Mouse (Mus musculus) kidney, postnatal 14 days (tissue): ENCODE results near the gene Pcdh17.

Experiments used
- DNase-seq: peaks from one replicate; pipeline ENCODE4 v3.0.0; 2022; ENCODE audit warnings: mixed read lengths

The Pcdh17 gene

DNA sequence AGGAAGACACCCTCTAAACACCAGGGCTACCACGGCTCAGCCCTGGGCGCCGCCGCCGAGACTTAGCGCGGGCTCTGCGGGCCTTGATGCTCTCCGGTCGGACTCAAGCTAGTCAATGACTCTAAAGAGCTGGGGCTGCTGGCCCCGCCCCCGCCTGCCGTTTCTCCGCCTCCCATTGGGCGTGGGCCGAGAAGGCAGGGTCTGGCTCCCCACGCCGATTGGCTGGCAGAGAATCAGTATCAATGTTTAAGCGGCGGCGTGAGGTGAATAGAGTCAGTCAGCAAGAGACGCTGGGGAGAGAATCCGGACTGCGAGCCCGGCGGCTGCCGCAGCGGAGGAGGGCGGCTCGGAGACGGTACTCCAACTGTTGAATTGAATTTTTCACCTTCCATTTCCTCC, at the start of gene Pcdh17:
Pcdh17 (plus strand) TSS at position 276 of the 399 bp plus-strand sequence.
- DNase-seq = peak; percentile 96

GRCm38 (mm10) chr14:84397137-84397536, 46.2 kb upstream of the Pcdh17 start:
- DNase-seq = no peak

GRCm38 (mm10) chr14:84424736-84425135, 18.6 kb upstream of the Pcdh17 start:
- no peak for DNase-seq

DNA sequence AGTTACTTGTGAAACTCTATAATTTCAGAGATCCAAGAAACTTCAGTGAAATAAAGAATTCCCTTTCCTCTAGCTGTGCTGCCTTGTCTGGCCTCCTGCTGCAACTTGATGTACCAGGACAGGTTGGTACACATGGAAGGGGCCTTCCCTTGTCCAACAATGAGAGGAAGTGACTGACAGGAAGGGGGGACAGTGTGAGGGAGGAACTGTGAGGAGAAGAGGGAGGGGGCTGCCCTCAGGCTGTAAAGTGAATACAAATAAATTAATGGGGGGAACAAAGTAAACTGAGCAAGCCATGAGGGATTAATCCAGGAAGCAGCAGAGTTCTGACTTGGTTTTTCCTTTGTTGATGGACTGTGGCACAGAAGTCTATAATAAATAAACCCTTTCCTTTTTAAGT, 16.7 kb upstream of the Pcdh17 start:
- no peak for DNase-seq

GRCm38 (mm10) chr14:84438066-84438770, 5.1 kb upstream of the Pcdh17 start:
- peak; percentile 32 for DNase-seq

- DNase-seq = peak; percentile 5
Measured at GRCm38 (mm10) chr14:84440903-84441302, 2.5 kb upstream of the Pcdh17 start.

GRCm38 (mm10) chr14:84442528-84443287, 655 bp upstream of the Pcdh17 start:
- DNase-seq = peak; percentile 16

DNA sequence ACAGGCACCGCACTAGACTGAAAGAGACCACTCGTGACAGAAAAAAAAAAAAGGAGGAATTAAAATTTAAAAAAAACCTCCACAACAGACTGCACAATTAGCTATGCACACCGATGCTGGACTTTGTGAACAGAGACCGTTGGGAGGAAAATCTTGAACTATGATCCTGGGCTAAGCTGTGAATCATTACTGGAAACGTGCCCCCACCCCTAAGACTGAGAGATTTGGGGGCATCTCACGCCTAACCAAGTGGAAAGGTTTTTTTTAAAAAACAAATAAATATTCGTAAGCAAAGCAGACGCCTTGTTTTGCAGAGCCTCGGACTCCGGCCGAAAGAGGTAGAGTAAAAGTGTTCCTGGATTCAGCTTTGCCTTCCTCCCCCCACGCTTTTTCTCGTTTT, 398 bp downstream of the Pcdh17 start:
- no peak for DNase-seq

DNA sequence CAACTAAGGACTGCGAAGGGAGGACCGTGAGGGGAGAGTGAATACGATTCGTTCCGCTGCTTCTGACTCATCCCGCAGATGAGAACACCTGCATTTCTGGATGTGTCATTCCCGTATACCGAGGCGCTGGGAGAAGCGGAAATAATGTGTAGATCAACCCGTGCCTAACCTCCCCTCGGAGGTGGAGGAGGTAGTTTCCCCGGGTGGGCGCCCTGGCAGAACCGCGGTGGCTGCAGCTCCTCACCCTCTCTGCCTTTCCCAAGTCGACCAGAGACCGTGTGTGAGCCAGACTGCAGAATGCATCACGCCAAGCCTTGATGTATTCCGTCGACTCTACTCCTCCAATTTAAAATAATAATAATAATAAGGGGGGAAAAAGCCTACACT, 906 bp downstream of the Pcdh17 start:
- DNase-seq = peak; percentile 15

DNA sequence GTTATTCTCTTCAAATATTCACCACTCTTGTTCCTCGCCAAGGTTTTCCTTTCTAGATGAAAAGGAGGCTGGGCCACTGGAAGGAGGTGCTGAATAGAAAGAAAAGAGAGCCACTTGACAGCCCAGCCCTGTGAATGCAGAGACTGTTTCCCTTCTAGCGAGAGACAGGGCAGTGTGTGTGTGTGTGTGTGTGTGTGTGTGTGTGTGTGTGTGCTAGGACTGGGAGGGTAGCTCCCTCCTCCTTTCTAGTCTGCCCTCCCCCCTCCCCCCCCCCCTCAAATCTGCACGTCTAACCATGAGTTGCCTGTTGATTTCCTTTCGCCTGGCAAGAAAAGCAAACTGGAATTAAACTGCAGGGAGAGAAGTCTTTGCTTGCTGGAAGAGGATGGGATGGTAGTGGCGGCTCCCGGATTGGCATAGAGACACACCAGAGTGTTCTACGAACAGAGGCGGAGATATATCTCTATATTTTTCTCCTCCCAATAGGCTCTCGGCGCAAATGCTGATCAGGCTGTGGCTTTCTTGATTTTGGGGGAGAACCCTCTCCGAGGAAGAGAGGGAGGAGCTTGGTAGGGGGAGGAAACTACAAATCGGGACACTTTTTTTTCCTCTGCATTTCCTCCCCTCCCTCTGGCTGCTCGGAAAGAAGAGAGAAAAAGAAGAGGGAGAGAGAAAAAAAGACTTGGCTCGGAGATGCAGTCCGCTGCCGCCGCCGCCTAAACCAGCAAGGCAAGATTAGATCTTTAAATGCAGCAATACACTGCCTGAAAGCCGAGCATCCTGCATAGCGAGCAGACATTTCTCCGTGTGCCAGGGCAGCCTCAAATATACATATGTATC, 1.5 kb downstream of the Pcdh17 start:
- peak; percentile 50 for DNase-seq

- peak; percentile 34 for DNase-seq
Measured at GRCm38 (mm10) chr14:84445503-84446410, 2.4 kb downstream of the Pcdh17 start.

DNA sequence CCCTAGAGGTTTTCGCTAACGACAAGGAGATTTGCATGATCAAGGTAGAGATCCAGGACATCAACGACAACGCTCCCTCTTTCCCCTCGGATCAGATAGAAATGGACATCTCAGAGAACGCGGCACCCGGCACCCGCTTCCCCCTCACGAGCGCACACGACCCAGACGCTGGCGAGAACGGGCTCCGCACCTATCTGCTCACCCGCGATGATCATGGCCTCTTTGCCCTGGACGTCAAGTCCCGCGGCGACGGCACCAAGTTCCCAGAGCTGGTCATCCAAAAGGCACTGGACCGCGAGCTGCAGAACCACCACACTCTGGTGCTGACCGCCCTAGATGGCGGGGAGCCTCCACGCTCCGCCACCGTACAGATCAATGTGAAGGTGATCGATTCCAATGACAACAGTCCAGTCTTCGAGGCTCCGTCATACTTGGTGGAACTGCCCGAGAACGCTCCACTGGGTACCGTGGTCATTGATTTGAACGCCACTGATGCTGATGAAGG, 3.1 kb downstream of the Pcdh17 start:
- peak; percentile 2 for DNase-seq

DNA sequence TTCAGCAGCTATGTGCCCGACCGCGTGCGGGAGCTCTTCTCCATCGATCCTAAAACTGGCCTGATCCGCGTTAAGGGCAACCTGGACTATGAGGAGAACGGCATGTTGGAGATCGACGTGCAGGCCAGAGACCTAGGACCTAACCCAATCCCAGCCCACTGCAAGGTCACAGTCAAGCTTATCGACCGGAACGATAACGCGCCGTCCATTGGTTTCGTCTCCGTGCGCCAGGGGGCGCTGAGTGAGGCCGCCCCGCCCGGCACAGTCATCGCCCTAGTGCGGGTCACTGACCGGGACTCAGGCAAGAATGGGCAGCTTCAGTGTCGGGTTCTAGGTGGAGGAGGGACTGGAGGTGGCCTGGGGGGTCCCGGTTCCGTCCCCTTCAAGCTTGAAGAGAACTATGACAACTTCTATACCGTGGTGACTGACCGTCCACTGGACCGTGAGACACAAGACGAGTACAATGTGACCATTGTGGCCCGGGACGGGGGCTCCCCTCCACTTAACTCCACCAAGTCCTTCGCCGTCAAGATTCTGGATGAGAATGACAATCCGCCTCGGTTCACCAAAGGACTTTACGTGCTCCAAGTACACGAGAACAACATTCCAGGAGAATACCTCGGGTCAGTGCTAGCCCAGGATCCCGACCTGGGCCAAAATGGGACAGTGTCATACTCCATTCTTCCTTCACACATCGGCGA, 3.7 kb downstream of the Pcdh17 start:
- peak; percentile 68 for DNase-seq

- peak; percentile 10 for DNase-seq
Measured at GRCm38 (mm10) chr14:84447661-84448380, 4.5 kb downstream of the Pcdh17 start.

DNA sequence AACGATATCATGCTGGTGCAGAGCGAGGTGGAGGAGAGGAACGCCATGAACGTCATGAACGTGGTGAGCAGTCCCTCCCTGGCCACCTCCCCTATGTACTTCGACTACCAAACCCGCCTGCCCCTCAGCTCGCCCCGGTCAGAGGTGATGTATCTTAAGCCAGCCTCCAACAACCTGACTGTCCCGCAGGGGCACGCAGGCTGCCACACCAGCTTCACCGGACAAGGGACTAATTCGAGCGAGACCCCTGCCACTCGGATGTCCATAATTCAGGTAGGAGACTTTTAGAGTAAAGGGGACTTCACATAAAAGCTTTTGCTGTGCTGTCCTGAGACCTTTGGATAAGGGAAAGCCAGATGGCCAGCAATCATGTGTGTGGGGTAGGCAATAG, 5.0 kb downstream of the Pcdh17 start:
- DNase-seq = peak; percentile 5

- no peak for DNase-seq
Measured at GRCm38 (mm10) chr14:84454074-84454845, 10.9 kb downstream of the Pcdh17 start.

- DNase-seq = no peak
Measured at GRCm38 (mm10) chr14:84475491-84475890, 32.1 kb downstream of the Pcdh17 start.

DNA sequence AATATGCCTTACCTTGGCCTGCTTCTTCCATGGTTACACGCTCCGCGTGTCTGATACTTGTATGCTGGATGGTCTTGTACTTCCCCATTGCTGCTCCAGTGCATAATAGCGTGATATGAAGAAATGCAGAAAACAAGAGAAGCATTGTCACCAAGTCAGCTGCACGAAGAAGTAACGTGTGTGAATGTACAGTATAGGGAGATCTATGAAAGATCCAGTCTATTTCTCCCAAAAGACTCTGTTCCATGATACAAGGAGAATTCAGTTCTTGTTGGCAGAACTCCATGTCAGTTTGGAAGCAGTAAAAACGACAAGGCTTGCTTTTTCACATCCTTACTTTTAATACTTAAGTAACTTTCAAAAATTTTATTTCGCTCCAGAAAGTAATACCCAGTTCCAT, 33.0 kb downstream of the Pcdh17 start:
- DNase-seq = no peak

DNA sequence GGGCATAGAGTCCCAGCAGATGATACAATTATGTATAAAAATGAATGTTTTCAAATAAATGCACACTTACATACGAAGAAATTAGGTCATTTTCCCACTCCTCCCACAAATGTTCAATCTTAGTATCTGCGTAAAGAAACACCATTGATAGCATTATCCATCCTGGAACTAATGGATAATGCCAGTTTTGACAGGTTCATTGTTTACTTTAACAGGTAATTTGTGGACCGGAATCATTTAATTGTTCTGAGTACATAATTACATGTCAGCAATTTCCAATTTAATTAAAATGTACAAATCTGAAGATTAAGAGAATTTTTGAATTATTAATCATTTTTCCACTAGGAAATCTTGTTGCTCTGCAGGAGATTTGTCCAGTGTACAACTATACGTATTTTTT, 33.5 kb downstream of the Pcdh17 start:
- DNase-seq = no peak

GRCm38 (mm10) chr14:84477411-84477810, 34.0 kb downstream of the Pcdh17 start:
- no peak for DNase-seq
